Mouse (Mus musculus) right cerebral cortex, postnatal 36 days (tissue): ENCODE data around the gene Rabepk.
"Not testable (repeated sequence)": the region's sequence is repeated elsewhere in the genome, so short reads cannot be mapped to it uniquely, and the experiment has no call there.

Experiments used
- DNase-seq, 2 experiments: peaks; one replicate each; pipeline ENCODE4 v3.0.0; 2022; ENCODE audit warnings: low spot score in 2 of 2, mixed read lengths in 1 of 2

Gene Rabepk

GRCm38 (mm10) chr2:34762872-34763271 is 36.8 kb downstream of the Rabepk start:
- no peak for DNase-seq

GRCm38 (mm10) chr2:34762174-34762573 is 37.5 kb downstream of the Rabepk start:
- DNase-seq, result no peak

- not testable (repeated sequence) for DNase-seq
Measured at GRCm38 (mm10) chr2:34761272-34761671, 38.4 kb downstream of the Rabepk start.

- no peak for DNase-seq
Measured at GRCm38 (mm10) chr2:34757341-34757740, 42.4 kb downstream of the Rabepk start.

- DNase-seq, result no peak
Measured at GRCm38 (mm10) chr2:34754551-34755358, 45.0 kb downstream of the Rabepk start, which contains the start of gene Gapvd1. TSS of gene Gapvd1 (minus strand) at chr2:34755232.

GRCm38 (mm10) chr2:34753811-34754550 is 45.7 kb downstream of the Rabepk start:
- peak; percentile 64 to 71 for DNase-seq

- DNase-seq, result no peak
Measured at GRCm38 (mm10) chr2:34750245-34750644, 49.5 kb downstream of the Rabepk start.

GRCm38 (mm10) chr2:34748479-34748878 is 51.2 kb downstream of the Rabepk start:
- no peak for DNase-seq

- no peak for DNase-seq
Measured at GRCm38 (mm10) chr2:34745673-34746072, 54.0 kb downstream of the Rabepk start.

- DNase-seq, result no peak
Measured at GRCm38 (mm10) chr2:34744476-34744875, 55.2 kb downstream of the Rabepk start.

- no peak for DNase-seq
Measured at GRCm38 (mm10) chr2:34742675-34743074, 57.0 kb downstream of the Rabepk start.

- DNase-seq, result no peak
Measured at GRCm38 (mm10) chr2:34741390-34742159, 58.1 kb downstream of the Rabepk start.

- no peak for DNase-seq
Measured at GRCm38 (mm10) chr2:34739684-34740391, 59.9 kb downstream of the Rabepk start.

GRCm38 (mm10) chr2:34737911-34738310 is 61.8 kb downstream of the Rabepk start:
- no peak for DNase-seq

- DNase-seq, result no peak
Measured at GRCm38 (mm10) chr2:34736626-34737025, 63.1 kb downstream of the Rabepk start.
